Mouse (Mus musculus): Measurements from ENCODE around the gene Prr27. TPM values are rescaled to one million over a fixed set of nuclear protein-coding genes. Genes with fewer than 3 reads are reported as not detected.

Prr27 gene
- total RNA-seq (2012; rRNA removed) (not detected in 2 replicates), polyA plus RNA-seq (2012; ENCODE audit: insufficient read depth in 1 of 2, insufficient read length in 2 of 2, low read depth in 1 of 2, low replicate concordance in 2 of 2, missing spikeins in 1 of 2) (not detected)

GRCm38 (mm10) chr5:87825386-87825785 lies at the start of gene Prr27:
Gene Prr27, plus strand, starts transcription at chr5:87825686.
- TF ChIP-seq BHLHE40 (IDR thresholded peaks at IDR 0.05; ENCODE audit: borderline replicate concordance, low read depth, low read length) (no peak), CHD2 (IDR thresholded peaks at IDR 0.05; ENCODE audit: low read length) (no peak), USF1 (IDR thresholded peaks at IDR 0.05; ENCODE audit: low read depth, low read length) (no peak), E2F4 (IDR thresholded peaks at IDR 0.05; ENCODE audit: borderline replicate concordance, low read depth, low read length) (no peak), TCF12 (IDR thresholded peaks at IDR 0.05; ENCODE audit: low read depth, low read length) (no peak), ELF1 (IDR thresholded peaks at IDR 0.05; ENCODE audit: low read depth, low read length) (no peak), MEF2A (IDR thresholded peaks at IDR 0.05; ENCODE audit: extremely low read depth, insufficient replicate concordance, low read depth, low read length, poor library complexity, severe bottlenecking) (no peak), RCOR1 (IDR thresholded peaks at IDR 0.05; ENCODE audit: low read depth, low read length) (no peak), POLR2A (IDR thresholded peaks at IDR 0.05; ENCODE audit: control insufficient read depth in 1 of 2, insufficient read depth in 1 of 2, low read depth in 1 of 2, low read length in 2 of 2, poor library complexity in 1 of 2) (no peak), SMC3 (IDR thresholded peaks at IDR 0.05; ENCODE audit: low read depth, low read length) (no peak), ZKSCAN1 (IDR thresholded peaks at IDR 0.05; ENCODE audit: low read depth, low read length) (no peak), MYB (IDR thresholded peaks at IDR 0.05; ENCODE audit: low read depth, low read length) (no peak), TAL1 (IDR thresholded peaks at IDR 0.05; ENCODE audit: low read length) (no peak), ZNF384 (IDR thresholded peaks at IDR 0.05; ENCODE audit: low read depth, low read length) (no peak), SIN3A (IDR thresholded peaks at IDR 0.05; ENCODE audit: low read length) (no peak), USF2 (IDR thresholded peaks at IDR 0.05; ENCODE audit: borderline replicate concordance in 1 of 2, insufficient read depth in 1 of 2, low read depth in 1 of 2, low read length in 2 of 2) (no peak), KAT2A (conservative IDR thresholded peaks at IDR 0.05; ENCODE audit: low read depth, low read length) (no peak), EP300 (IDR thresholded peaks at IDR 0.05; ENCODE audit: low read depth in 1 of 2, low read length in 2 of 2) (no peak), JUND (IDR thresholded peaks at IDR 0.05; ENCODE audit: low read depth, low read length) (no peak), ETS1 (IDR thresholded peaks at IDR 0.05; ENCODE audit: low read depth, low read length) (no peak)
- DNase-seq (ENCODE audit: low read depth, low spot score), result no peak
- Histone ChIP-seq H3K9me3 (replicated peaks; ENCODE audit: insufficient read depth, low read length) (no peaks in the 10 kb centered on the region), H3K4me3 (ENCODE audit: control insufficient read depth in 1 of 2, insufficient read depth in 1 of 2, low read depth in 2 of 2, low read length in 2 of 2) (no peak within 1 kb of the TSS), H3K36me3 (ENCODE audit: control insufficient read depth in 1 of 2, insufficient read depth in 2 of 2, low read length in 2 of 2) (no peaks in the 10 kb centered on the region), H3K27ac (ENCODE audit: control insufficient read depth, low read depth, low read length) (no peak within 1 kb of the TSS), H3K79me2 (ENCODE audit: control insufficient read depth, insufficient read depth, low read length, poor library complexity) (no peaks in the 10 kb centered on the region), H3K9ac (ENCODE audit: control insufficient read depth, low read depth, low read length, poor library complexity, severe bottlenecking) (no peak within 1 kb of the TSS), H3K27me3 (ENCODE audit: control insufficient read depth in 1 of 2, insufficient read depth in 2 of 2, low read length in 2 of 2) (no peaks in the 10 kb centered on the region), H3K4me1 (ENCODE audit: control insufficient read depth in 1 of 2, insufficient read depth in 2 of 2, low read length in 2 of 2) (no peaks in the 10 kb centered on the region)

GRCm38 (mm10) chr5:87782731-87783130 lies 42.8 kb upstream of the Prr27 start:
- H3K9ac ChIP-seq (ENCODE audit: control insufficient read depth, low read depth, low read length, poor library complexity, severe bottlenecking), result no peak overlapping the region
- no peak overlapping the region for H3K4me3 ChIP-seq (ENCODE audit: control insufficient read depth in 1 of 2, insufficient read depth in 1 of 2, low read depth in 2 of 2, low read length in 2 of 2)
- no peaks in the 10 kb centered on the region for H3K79me2 ChIP-seq (ENCODE audit: control insufficient read depth, insufficient read depth, low read length, poor library complexity)
- no peaks in the 10 kb centered on the region for H3K27me3 ChIP-seq (ENCODE audit: control insufficient read depth in 1 of 2, insufficient read depth in 2 of 2, low read length in 2 of 2)
- H3K9me3 ChIP-seq (replicated peaks; ENCODE audit: insufficient read depth, low read length), result no peaks in the 10 kb centered on the region
- H3K36me3 ChIP-seq (ENCODE audit: control insufficient read depth in 1 of 2, insufficient read depth in 2 of 2, low read length in 2 of 2), result no peaks in the 10 kb centered on the region
- no peak for DNase-seq (ENCODE audit: low read depth, low spot score)
- TF ChIP-seq POLR2AphosphoS5 (IDR thresholded peaks at IDR 0.05; ENCODE audit: borderline replicate concordance, low read depth, low read length) (no peak), ZKSCAN1 (IDR thresholded peaks at IDR 0.05; ENCODE audit: low read depth, low read length) (no peak), MYC (IDR thresholded peaks at IDR 0.05; ENCODE audit: low read depth, low read length) (no peak), MEF2A (IDR thresholded peaks at IDR 0.05; ENCODE audit: extremely low read depth, insufficient replicate concordance, low read depth, low read length, poor library complexity, severe bottlenecking) (no peak), CTCF (IDR thresholded peaks at IDR 0.05 in 2 of 3, conservative IDR thresholded peaks at IDR 0.05 in 1 of 3; ENCODE audit: control insufficient read depth in 1 of 3, insufficient read depth in 1 of 3, low read depth in 2 of 3, low read length in 3 of 3, poor library complexity in 1 of 3, severe bottlenecking in 1 of 3) (no peak), POLR2AphosphoS2 (IDR thresholded peaks at IDR 0.05; ENCODE audit: low read length) (no peak)
- no peak overlapping the region for H3K27ac ChIP-seq (ENCODE audit: control insufficient read depth, low read depth, low read length)
- no peaks in the 10 kb centered on the region for H3K4me1 ChIP-seq (ENCODE audit: control insufficient read depth in 1 of 2, insufficient read depth in 2 of 2, low read length in 2 of 2)

All from MEL (cell line).